Mouse (Mus musculus) testis, adult 2 months (tissue): Measurements from ENCODE around the gene Gm6583. TPM values are rescaled to one million over a fixed set of nuclear protein-coding genes. Genes with fewer than 3 reads are reported as not detected.

Experiments
- H3K27ac ChIP-seq: fragments of 200-500 bp; 2 replicates; pipeline ENCODE4 v1.5.1; 2012; ENCODE audit warnings: low read depth, low read length; ENCODE audit not compliant: control insufficient read depth, insufficient read depth
- H3K27me3 ChIP-seq: fragments of 200-500 bp; 2 replicates; pipeline ENCODE4 v1.6.1; 2012; ENCODE audit warnings: mild to moderate bottlenecking, low read length, moderate library complexity; ENCODE audit not compliant: control insufficient read depth, insufficient read depth
- H3K36me3 ChIP-seq: fragments of 200-500 bp; 2 replicates; pipeline ENCODE4 v1.6.1; 2012; ENCODE audit warnings: mild to moderate bottlenecking, low read length; ENCODE audit not compliant: control insufficient read depth, insufficient read depth
- H3K4me1 ChIP-seq: fragments of 200-500 bp; 2 replicates; pipeline ENCODE4 v1.6.1; 2012; ENCODE audit warnings: low read length; ENCODE audit not compliant: control insufficient read depth, insufficient read depth
- H3K4me3 ChIP-seq: fragments of 200-500 bp; 2 replicates; pipeline ENCODE4 v1.5.1; 2012; ENCODE audit warnings: low read depth, mild to moderate bottlenecking, low read length, moderate library complexity, mixed read lengths; ENCODE audit not compliant: control insufficient read depth
- CTCF ChIP-seq: fragments of 200-500 bp; IDR thresholded peaks from 2 replicates; pipeline ENCODE4 v1.5.1; 2012; ENCODE audit warnings: low read depth, mild to moderate bottlenecking, inconsistent platforms, low read length, moderate library complexity; ENCODE audit not compliant: control insufficient read depth, insufficient read depth, insufficient replicate concordance
- POLR2A ChIP-seq: fragments of 200-500 bp; IDR thresholded peaks from 2 replicates; pipeline ENCODE4 v1.6.1; 2012; ENCODE audit warnings: low read depth, mild to moderate bottlenecking, inconsistent platforms, low read length, moderate library complexity; ENCODE audit not compliant: control insufficient read depth
- polyA plus RNA-seq: library from polyadenylated mRNA; depleted of rRNA; stranded (reverse); fragments of >200 nt; gene quantifications from 2 replicates; pipeline ENCODE4 v1.2.3, GENCODE M21; 2012

Gm6583 gene
- polyA plus RNA-seq, 1 experiment = 3.3 TPM

GRCm38 (mm10) chr5:112381154-112381553 is 25.3 kb upstream of the Gm6583 start:
- Histone ChIP-seq H3K4me1 (peaks cover 10% of the 10 kb centered on the region), H3K4me3 (no peak overlapping the region), H3K27ac (no peak overlapping the region), H3K36me3 (no peaks in the 10 kb centered on the region), H3K27me3 (no peaks in the 10 kb centered on the region)
- no peak for TF ChIP-seq CTCF
- no peak for TF ChIP-seq POLR2A

- no peak overlapping the region for H3K4me3 ChIP-seq
- no peak overlapping the region for H3K27ac ChIP-seq
- TF ChIP-seq POLR2A (no peak), CTCF (no peak)
- H3K36me3 ChIP-seq = no peaks in the 10 kb centered on the region
- no peaks in the 10 kb centered on the region for H3K27me3 ChIP-seq
- H3K4me1 ChIP-seq = peaks cover 10% of the 10 kb centered on the region
Measured at GRCm38 (mm10) chr5:112378716-112379115, 22.9 kb upstream of the Gm6583 start.

GRCm38 (mm10) chr5:112377380-112377779 is 21.5 kb upstream of the Gm6583 start:
- Histone ChIP-seq H3K36me3 (no peaks in the 10 kb centered on the region), H3K27ac (no peak overlapping the region), H3K27me3 (no peaks in the 10 kb centered on the region), H3K4me1 (peaks cover 7% of the 10 kb centered on the region), H3K4me3 (no peak overlapping the region)
- TF ChIP-seq CTCF = no peak
- TF ChIP-seq POLR2A = no peak

GRCm38 (mm10) chr5:112376111-112376510 is 20.3 kb upstream of the Gm6583 start:
- no peak overlapping the region for H3K4me3 ChIP-seq
- no peak overlapping the region for H3K27ac ChIP-seq
- H3K4me1 ChIP-seq = peaks cover 2% of the 10 kb centered on the region; the same call in 1 of the 2 replicates
- no peaks in the 10 kb centered on the region for H3K36me3 ChIP-seq
- H3K27me3 ChIP-seq = no peaks in the 10 kb centered on the region
- no peak for TF ChIP-seq POLR2A
- no peak for TF ChIP-seq CTCF

GRCm38 (mm10) chr5:112371933-112372332 is 16.1 kb upstream of the Gm6583 start:
- H3K36me3 ChIP-seq = no peaks in the 10 kb centered on the region
- H3K4me1 ChIP-seq = peaks cover 2% of the 10 kb centered on the region; the same call in 1 of the 2 replicates
- no peaks in the 10 kb centered on the region for H3K27me3 ChIP-seq
- H3K4me3 ChIP-seq = no peak overlapping the region
- TF ChIP-seq CTCF = no peak
- no peak for TF ChIP-seq POLR2A
- no peak overlapping the region for H3K27ac ChIP-seq

- TF ChIP-seq POLR2A (no peak), CTCF (no peak)
- H3K4me3 ChIP-seq = no peak overlapping the region
- H3K27me3 ChIP-seq = no peaks in the 10 kb centered on the region
- no peaks in the 10 kb centered on the region for H3K36me3 ChIP-seq
- no peak overlapping the region for H3K27ac ChIP-seq
- H3K4me1 ChIP-seq = peaks cover 2% of the 10 kb centered on the region; the same call in 1 of the 2 replicates
Measured at GRCm38 (mm10) chr5:112370236-112370813, 14.5 kb upstream of the Gm6583 start.

GRCm38 (mm10) chr5:112369326-112369725 is 13.5 kb upstream of the Gm6583 start:
- Histone ChIP-seq H3K36me3 (no peaks in the 10 kb centered on the region), H3K27me3 (no peaks in the 10 kb centered on the region), H3K4me3 (no peak overlapping the region), H3K4me1 (peaks cover 2% of the 10 kb centered on the region; the same call in 1 of the 2 replicates), H3K27ac (no peak overlapping the region)
- TF ChIP-seq CTCF = no peak
- TF ChIP-seq POLR2A = no peak

- H3K4me1 ChIP-seq = peaks cover 2% of the 10 kb centered on the region; the same call in 1 of the 2 replicates
- H3K27ac ChIP-seq = no peak overlapping the region
- no peaks in the 10 kb centered on the region for H3K27me3 ChIP-seq
- H3K4me3 ChIP-seq = no peak overlapping the region
- H3K36me3 ChIP-seq = no peaks in the 10 kb centered on the region
- no peak for TF ChIP-seq CTCF
- no peak for TF ChIP-seq POLR2A
Measured at GRCm38 (mm10) chr5:112368666-112369065, 12.8 kb upstream of the Gm6583 start.

- Histone ChIP-seq H3K4me3 (no peak overlapping the region), H3K4me1 (peaks cover 2% of the 10 kb centered on the region; the same call in 1 of the 2 replicates), H3K27ac (no peak overlapping the region), H3K36me3 (no peaks in the 10 kb centered on the region), H3K27me3 (no peaks in the 10 kb centered on the region)
- TF ChIP-seq POLR2A (no peak), CTCF (no peak)
Measured at GRCm38 (mm10) chr5:112367929-112368328, 12.1 kb upstream of the Gm6583 start.
